Mouse (Mus musculus) testis, postnatal 14 days (tissue): ENCODE measurements around the gene Mrpl49.
"Not testable (repeated sequence)": the region's sequence is repeated elsewhere in the genome, so short reads cannot be mapped to it uniquely, and the experiment has no call there.

Source experiments
- DNase-seq: peaks from one replicate; pipeline ENCODE4 v3.0.0; 2021; ENCODE audit warnings: low spot score

Gene Mrpl49

GRCm38 (mm10) chr19:6067011-6067723, 9.6 kb upstream of the Mrpl49 start:
- peak; percentile 84 for DNase-seq

DNA sequence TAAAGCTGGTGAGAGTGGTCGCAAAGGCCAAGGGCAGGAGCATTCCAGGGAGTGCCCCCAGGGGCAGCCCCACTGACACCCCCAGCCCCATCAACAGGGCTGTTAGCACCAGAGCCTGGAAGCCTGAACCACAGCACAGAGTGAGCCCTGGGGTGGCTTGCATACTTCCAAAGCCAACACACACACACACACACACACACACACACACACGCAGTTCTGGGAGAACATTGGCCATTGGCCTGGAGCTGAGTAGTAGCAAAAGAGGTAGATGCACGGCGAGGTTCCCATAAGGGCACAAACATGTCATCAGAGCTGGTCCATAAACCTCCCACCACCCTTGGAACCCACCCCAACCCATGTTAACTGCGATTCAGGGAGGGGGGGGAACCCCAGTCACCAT, 9.0 kb upstream of the Mrpl49 start:
- DNase-seq = no peak

DNA sequence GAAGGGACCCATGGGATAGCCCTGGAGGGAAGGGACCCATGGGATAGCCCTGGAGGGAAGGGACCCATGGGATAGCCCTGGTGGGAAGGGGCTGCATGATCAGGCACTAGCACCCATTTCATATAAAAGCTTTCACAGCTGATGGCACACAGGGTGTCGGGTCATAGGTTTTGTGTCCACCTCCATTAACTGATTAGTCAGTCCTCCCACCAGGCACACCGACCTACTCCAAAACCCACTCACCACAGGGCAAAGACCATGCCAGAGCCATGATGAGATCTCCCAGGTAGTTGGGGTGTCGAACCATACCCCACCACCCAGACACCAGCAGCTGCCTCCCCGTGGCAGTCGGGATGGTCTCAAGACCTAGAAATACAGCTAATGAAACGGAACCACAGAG, 5.5 kb upstream of the Mrpl49 start:
- no peak for DNase-seq

- no peak for DNase-seq
These were observed 4.8 kb upstream of the Mrpl49 start for GRCm38 (mm10) chr19:6062418-6062817.

DNA sequence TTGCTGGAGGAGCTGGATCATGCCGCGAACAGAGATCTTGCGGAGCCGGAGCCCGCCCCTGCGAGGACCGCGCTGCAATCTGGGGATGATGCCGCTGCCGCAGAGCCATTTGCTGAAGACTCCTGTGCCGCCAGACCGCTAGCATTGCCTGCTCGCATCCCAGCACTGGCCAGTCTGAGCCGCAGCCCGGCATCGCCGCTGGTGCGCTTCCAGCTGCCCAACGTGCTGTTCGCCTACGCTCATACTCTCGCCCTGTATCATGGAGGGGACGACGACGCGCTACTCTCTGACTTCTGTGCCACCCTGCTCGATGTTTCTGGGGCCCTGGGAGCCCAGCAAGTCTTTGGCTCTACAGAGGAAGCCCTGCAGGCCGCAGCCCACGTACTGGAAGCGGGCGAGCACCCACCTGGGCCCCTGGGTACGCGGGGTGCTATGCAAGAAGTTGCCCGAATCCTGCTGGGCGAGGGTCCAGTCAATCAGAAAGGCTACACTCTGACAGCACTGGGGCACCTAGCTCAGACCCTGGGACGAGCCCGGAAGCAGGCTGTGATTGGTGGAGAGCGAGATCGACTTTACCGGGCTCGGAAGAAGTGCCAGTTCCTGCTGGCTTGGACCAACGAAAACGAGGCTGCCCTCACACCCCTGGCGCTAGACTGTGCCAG, 4.2 kb upstream of the Mrpl49 start:
- peak; percentile 57 for DNase-seq

DNA sequence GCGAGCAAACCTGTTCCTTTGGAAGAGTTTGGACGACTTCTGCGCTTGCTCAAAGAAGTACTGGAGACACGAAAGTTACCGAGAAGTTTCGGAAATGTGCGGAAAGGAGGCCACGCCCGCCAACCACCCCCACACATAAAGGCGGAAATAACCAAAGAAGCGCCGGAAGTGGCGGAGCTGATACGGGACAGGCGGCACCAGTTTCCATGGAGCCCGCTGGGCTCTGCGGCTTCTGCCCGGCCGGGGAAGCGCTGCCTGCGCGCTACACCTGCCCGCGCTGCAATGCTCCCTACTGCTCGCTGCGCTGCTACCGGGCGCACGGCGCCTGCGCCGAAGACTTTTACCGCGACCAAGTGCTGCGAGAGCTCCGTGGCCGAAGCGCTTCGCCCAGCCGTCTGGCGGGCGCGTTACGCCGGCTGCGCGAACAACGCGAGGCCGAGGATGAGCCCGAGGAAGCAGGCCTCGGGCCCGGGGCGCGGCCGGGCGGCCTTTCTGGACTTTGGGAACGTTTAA, 3.5 kb upstream of the Mrpl49 start, which contains the start of gene Znhit2:
Znhit2 (plus strand) TSS at position 172 of the 513 bp plus-strand sequence.
- DNase-seq = peak; percentile 92

DNA sequence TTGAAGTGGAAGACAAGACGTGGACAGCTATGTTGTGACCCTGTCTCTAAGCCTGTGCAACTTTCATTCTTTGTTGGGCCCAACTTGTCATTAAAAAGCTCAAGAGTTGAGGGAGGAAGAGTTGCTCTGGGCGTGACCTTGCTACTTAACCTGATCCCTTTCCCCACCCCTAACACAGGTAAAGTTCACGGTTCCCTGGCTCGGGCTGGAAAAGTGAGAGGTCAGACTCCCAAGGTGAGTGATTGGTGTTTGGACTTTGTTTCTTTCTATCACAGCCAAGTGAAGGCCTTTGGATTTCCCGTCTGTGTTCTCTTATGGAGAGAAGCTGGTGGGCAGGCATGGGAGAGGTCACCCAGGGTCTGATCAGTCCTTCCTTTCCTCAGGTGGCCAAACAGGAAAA, 1.4 kb upstream of the Mrpl49 start:
- no peak for DNase-seq

- no peak for DNase-seq
These were observed 928 bp upstream of the Mrpl49 start for GRCm38 (mm10) chr19:6058513-6058912.

GRCm38 (mm10) chr19:6056696-6057095, 889 bp downstream of the Mrpl49 start:
- no peak for DNase-seq

DNA sequence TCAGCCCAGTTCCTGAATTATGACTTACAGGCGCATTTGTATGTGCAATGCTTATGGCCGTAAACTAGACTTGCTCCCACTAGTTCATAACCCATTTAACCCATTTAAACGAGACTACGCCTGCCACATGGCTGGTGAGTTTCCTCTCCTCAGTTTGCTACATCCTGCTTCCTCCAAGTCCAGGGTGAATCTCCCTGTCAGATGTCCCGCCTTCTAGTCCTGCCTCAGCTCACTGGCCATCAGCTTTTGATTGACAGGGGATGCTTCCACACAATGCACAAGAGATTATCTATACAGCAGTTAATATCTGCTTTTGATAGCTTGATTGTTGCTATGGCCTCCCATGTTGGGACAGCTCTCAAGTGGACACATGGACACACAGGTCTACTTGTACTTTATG, 3.3 kb downstream of the Mrpl49 start:
- DNase-seq = no peak

GRCm38 (mm10) chr19:6052516-6052915, 5.1 kb downstream of the Mrpl49 start:
- peak; percentile 9 for DNase-seq

GRCm38 (mm10) chr19:6048681-6049410, 8.7 kb downstream of the Mrpl49 start:
- DNase-seq = no peak

DNA sequence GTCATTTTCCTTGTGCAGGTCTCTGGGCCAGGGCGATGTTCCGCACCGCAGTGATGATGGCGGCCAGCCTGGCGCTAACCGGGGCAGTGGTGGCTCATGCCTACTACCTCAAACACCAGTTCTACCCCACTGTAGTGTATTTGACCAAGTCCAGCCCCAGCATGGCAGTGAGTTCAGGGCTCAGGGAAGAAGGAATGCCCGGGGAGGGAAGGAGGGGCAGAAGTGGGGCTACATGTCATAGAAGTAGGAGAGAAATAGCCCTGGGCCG, 9.8 kb downstream of the Mrpl49 start:
- no peak for DNase-seq

GRCm38 (mm10) chr19:6047154-6047898, 10.3 kb downstream of the Mrpl49 start:
- DNase-seq = no peak

DNA sequence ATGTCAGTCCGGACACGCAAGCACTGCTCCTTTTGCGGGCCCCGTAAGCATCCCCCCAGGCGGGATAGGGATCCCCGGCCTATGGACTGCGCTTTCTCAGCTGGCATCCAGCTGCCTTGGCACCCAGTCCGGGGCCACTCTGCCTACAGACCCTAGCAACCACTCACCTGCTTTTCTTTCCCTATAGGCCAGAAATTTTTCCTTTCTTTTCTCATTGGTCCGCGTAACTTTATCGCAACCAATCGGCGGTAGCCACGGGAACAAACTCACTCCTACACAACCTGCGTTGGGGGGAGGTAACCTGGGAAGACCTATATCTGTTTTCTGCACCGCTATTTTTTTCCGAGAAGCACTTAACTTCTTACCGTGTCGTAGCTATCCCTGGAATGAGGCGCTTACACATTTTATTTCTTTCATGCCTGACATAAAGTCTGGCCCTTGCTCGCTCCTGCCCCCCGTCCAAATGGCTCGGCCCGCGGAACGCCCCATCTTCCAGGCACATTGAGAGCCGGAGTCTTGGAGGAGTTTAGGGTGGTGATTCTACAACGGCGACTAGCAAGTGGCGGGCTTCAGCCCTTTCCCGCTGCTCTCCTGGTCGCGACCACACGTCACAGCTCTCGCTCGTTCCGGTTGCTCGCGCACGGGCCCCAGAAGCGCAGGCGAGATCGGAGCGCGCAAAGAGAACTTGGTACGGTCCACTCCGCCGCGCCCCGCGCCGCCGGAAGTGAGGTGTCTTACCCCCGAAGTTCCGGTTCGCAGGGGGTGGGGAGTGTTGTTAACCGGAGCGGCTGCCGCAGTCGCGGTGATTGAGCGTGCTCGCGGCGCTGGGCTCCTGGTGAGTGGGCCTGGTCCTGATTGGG, 11.1 kb downstream of the Mrpl49 start, which contains the start of gene Syvn1:
Syvn1 (plus strand) TSS at position 283 of the 860 bp plus-strand sequence.
- DNase-seq = peak; percentile 91

DNA sequence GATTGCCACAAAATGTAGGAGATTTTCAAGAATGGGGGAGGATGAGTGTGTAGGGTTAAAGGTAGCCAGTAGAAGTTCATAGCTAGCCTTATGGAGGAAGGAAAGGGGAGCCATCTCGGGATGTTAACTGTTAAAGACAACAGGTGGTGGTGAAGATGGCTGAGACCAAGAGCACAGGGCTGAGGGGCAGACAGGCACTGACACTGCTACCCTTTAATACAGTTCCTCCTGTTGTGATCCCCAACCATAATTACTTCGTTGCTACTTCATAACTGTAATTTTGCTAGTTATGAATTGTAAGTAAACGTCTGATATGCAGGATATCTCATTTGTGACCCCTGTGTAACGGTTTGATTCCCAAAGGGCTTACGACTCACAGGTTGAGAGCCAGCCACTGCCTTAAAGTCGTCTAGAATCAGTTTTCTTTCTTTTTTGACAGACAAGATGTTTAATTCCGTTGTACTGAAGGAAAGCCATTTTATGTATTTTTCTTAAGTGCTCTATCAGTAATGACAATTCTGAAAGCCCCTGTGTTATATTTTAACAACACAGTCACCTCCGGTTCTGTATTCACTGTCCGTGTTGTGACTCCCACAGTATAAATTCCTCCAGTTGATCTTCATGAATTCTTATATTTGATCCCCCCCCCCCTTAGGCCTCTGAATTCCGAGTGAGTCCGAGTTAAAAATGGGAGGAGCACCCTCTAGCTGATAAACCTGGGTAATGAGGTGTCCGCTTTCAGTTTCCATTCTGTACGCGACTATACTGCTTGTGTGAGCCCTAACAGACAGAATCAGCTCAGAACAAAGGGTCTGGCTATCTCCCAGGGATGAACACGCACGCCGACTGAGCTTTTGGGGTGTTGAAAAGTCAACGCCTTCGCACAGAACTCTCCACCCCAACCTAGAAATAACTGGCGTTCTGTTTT, 12.0 kb downstream of the Mrpl49 start:
- DNase-seq = no peak

DNA sequence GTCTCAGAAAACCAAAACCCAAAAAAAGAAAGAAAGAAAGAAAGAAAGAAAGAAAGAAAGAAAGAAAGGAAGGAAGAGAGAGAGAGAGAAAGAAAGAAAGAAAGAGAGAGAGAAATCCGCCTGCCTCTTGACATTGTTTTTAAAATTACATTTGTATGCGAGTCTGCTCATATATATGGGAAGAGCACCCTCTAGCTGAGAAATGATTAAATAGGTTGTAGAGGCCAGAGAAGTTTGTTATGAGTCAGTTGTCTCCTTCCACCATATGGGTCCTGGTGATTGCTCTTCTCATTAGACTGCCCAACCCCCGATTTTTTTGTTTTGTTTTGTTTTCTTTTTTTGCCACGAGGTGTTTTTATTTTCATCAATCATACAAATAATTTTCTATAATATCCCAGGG, 13.5 kb downstream of the Mrpl49 start:
- DNase-seq = not testable (repeated sequence)

- DNase-seq = no peak
These were observed 15.3 kb downstream of the Mrpl49 start for GRCm38 (mm10) chr19:6042293-6042692.

- no peak for DNase-seq
These were observed 17.6 kb downstream of the Mrpl49 start for GRCm38 (mm10) chr19:6040002-6040401.

DNA sequence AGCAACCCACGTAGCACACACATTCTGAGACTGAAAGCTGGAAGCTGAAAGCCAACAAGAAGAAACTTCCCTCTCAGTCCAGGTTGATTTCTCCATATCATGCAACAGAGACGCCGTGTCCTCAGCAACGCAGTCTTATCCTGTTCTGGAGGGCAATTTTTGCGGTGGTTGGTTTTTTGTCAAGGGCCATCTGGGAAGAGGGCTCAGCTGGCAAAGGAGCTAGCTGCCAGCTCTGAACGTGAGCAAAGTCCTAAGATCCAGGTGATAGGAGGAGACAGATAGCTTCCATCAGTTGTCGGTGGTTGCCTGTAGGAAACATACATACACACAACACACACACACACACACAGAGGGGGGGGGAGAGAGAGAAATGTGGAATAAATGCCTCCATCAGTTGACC, 19.3 kb downstream of the Mrpl49 start:
- no peak for DNase-seq
